Mouse (Mus musculus) forebrain, embryonic 13.5 days (tissue): Measurements from ENCODE around the gene Dxo. TPM values are rescaled to one million over a fixed set of nuclear protein-coding genes. Genes with fewer than 3 reads are reported as not detected.

Source experiments
- ATAC-seq: fragments of 200-750 bp; cut with Nextera tagmentation; 2 replicates; pipeline ENCODE4 v1.8.0; 2017
- H3K27ac ChIP-seq: fragments of 300-500 bp; sonication (generic); 2 replicates; pipeline ENCODE4 v1.5.1; 2015; ENCODE audit warnings: inconsistent platforms, mild to moderate bottlenecking, moderate library complexity
- H3K27me3 ChIP-seq: fragments of 300-500 bp; sonication (generic); 2 replicates; pipeline ENCODE4 v1.6.1; 2015; ENCODE audit warnings: mild to moderate bottlenecking, inconsistent platforms
- H3K36me3 ChIP-seq: fragments of 300-500 bp; sonication (generic); 2 replicates; pipeline ENCODE4 v1.6.1; 2015; ENCODE audit warnings: mild to moderate bottlenecking, inconsistent platforms; ENCODE audit not compliant: poor library complexity, severe bottlenecking
- H3K4me1 ChIP-seq: fragments of 300-500 bp; sonication (generic); 2 replicates; pipeline ENCODE4 v1.6.1; 2015; ENCODE audit warnings: inconsistent platforms
- H3K4me2 ChIP-seq: fragments of 300-500 bp; sonication (generic); 2 replicates; pipeline ENCODE4 v1.6.1; 2015; ENCODE audit warnings: inconsistent platforms, mild to moderate bottlenecking, moderate library complexity
- H3K4me3 ChIP-seq: fragments of 300-500 bp; sonication (generic); 2 replicates; pipeline ENCODE4 v1.5.1; 2015; ENCODE audit warnings: mild to moderate bottlenecking, inconsistent platforms
- H3K9ac ChIP-seq: fragments of 300-500 bp; sonication (generic); 2 replicates; pipeline ENCODE4 v1.6.1; 2015; ENCODE audit warnings: mild to moderate bottlenecking, inconsistent platforms
- H3K9me3 ChIP-seq: fragments of 300-500 bp; sonication (generic); replicated peaks from 2 replicates; pipeline ENCODE4 v1.6.1; 2016; ENCODE audit warnings: inconsistent platforms
- WGBS: fragments of 180-500 bp; shearing (Covaris S2); methylation state at CpG from one replicate; pipeline ENCODE4 v1.1.7; 2015; 5-methylcytosine and 5-hydroxymethylcytosine counted together
- polyA plus RNA-seq: library from polyadenylated mRNA; unstranded; fragments of >200 nt; fragmentation: Nextera tagmentation; extraction: Ambion mirVana; gene quantifications from 2 replicates; pipeline ENCODE4 v1.2.1, GENCODE M21; 2015

The Dxo gene
- polyA plus RNA-seq, 1 experiment from 2014 or later: 68.6 TPM

- 0 out of 2 replicates have a peak overlapping the region, but pooled peaks have one; percentile 7 for H3K4me3 ChIP-seq
- WGBS: 89% methylated on average over 7 of the region's 7 CpGs
- H3K9ac ChIP-seq: 0 out of 2 replicates have a peak overlapping the region, but pooled peaks have one; percentile 21
- ATAC-seq: no peak
- no peaks in the 10 kb centered on the region for H3K9me3 ChIP-seq
- peak overlapping the region; percentile 22; the same call in 1 of the 2 replicates for H3K4me2 ChIP-seq
- H3K27ac ChIP-seq: no peak overlapping the region
- H3K4me1 ChIP-seq: peaks cover 28% of the 10 kb centered on the region
- peaks cover 62% of the 10 kb centered on the region for H3K36me3 ChIP-seq
- H3K27me3 ChIP-seq: no peaks in the 10 kb centered on the region
These were observed 2.0 kb downstream of the Dxo start for GRCm38 (mm10) chr17:34838785-34839184.

- Histone ChIP-seq H3K9me3 (no peaks in the 10 kb centered on the region), H3K4me3 (no peak overlapping the region), H3K36me3 (peaks cover 74% of the 10 kb centered on the region), H3K4me2 (no peak overlapping the region), H3K4me1 (peaks cover 22% of the 10 kb centered on the region), H3K27me3 (no peaks in the 10 kb centered on the region), H3K27ac (no peak overlapping the region), H3K9ac (no peak overlapping the region)
- WGBS: 86% methylated on average over 6 of the region's 6 CpGs
- ATAC-seq: no peak
These were observed 4.0 kb downstream of the Dxo start for GRCm38 (mm10) chr17:34840736-34841307.

- Histone ChIP-seq H3K9ac (no peak overlapping the region), H3K27me3 (no peaks in the 10 kb centered on the region), H3K4me1 (peaks cover 9% of the 10 kb centered on the region), H3K9me3 (no peaks in the 10 kb centered on the region), H3K4me2 (no peak overlapping the region), H3K27ac (no peak overlapping the region), H3K4me3 (no peak overlapping the region), H3K36me3 (peaks cover 84% of the 10 kb centered on the region)
- 98% methylated on average over 12 of the region's 13 CpGs for WGBS
- no peak for ATAC-seq
These were observed 8.1 kb downstream of the Dxo start for GRCm38 (mm10) chr17:34844884-34845283.

GRCm38 (mm10) chr17:34847192-34847591, 10.4 kb downstream of the Dxo start:
- Histone ChIP-seq H3K4me3 (no peak overlapping the region), H3K27me3 (no peaks in the 10 kb centered on the region), H3K4me2 (no peak overlapping the region), H3K9ac (no peak overlapping the region), H3K27ac (no peak overlapping the region), H3K9me3 (no peaks in the 10 kb centered on the region), H3K36me3 (peaks cover 61% of the 10 kb centered on the region), H3K4me1 (peaks cover 23% of the 10 kb centered on the region)
- ATAC-seq: no peak
- WGBS: 92% methylated on average over 6 of the region's 6 CpGs

GRCm38 (mm10) chr17:34847615-34848014, 10.8 kb downstream of the Dxo start:
- H3K4me1 ChIP-seq: peaks cover 23% of the 10 kb centered on the region
- no peak overlapping the region for H3K4me3 ChIP-seq
- H3K4me2 ChIP-seq: no peak overlapping the region
- peaks cover 61% of the 10 kb centered on the region for H3K36me3 ChIP-seq
- H3K27me3 ChIP-seq: no peaks in the 10 kb centered on the region
- WGBS: 91% methylated on average over 7 of the region's 7 CpGs
- no peak for ATAC-seq
- H3K9ac ChIP-seq: no peak overlapping the region; the same call in 1 of the 2 replicates
- no peaks in the 10 kb centered on the region for H3K9me3 ChIP-seq
- H3K27ac ChIP-seq: no peak overlapping the region

GRCm38 (mm10) chr17:34849722-34850516, 13.1 kb downstream of the Dxo start, which contains the start of the genes Skiv2l and Nelfe:
Gene Skiv2l, minus strand, starts transcription at chr17:34850210.
Gene Nelfe, plus strand, starts transcription at chr17:34850391.
- Histone ChIP-seq H3K9me3 (no peaks in the 10 kb centered on the region), H3K4me3 (peak within 1 kb of the TSS; percentile 81), H3K36me3 (peaks cover 61% of the 10 kb centered on the region), H3K4me2 (peak within 1 kb of the TSS; percentile 96), H3K27ac (peak within 1 kb of the TSS; percentile 6; the same call in 1 of the 2 replicates), H3K9ac (peak within 1 kb of the TSS; percentile 85), H3K27me3 (no peaks in the 10 kb centered on the region), H3K4me1 (peaks cover 23% of the 10 kb centered on the region)
- ATAC-seq: peak; percentile 98
- under 1% methylated on average over 54 of the region's 65 CpGs for WGBS

- no peak; the same call in 1 of the 2 replicates for ATAC-seq
- Histone ChIP-seq H3K27me3 (no peaks in the 10 kb centered on the region), H3K4me1 (peaks cover 23% of the 10 kb centered on the region), H3K27ac (peak overlapping the region; percentile 6; the same call in 1 of the 2 replicates), H3K9ac (peak overlapping the region; percentile 85), H3K9me3 (no peaks in the 10 kb centered on the region), H3K36me3 (peaks cover 61% of the 10 kb centered on the region), H3K4me2 (peak overlapping the region; percentile 96), H3K4me3 (peak overlapping the region; percentile 81)
- WGBS: 1% methylated on average over 25 of the region's 25 CpGs
These were observed 13.8 kb downstream of the Dxo start for GRCm38 (mm10) chr17:34850517-34851125.

- Histone ChIP-seq H3K4me1 (peaks cover 23% of the 10 kb centered on the region), H3K27ac (no peak overlapping the region), H3K4me2 (no peak overlapping the region), H3K36me3 (peaks cover 59% of the 10 kb centered on the region), H3K4me3 (no peak overlapping the region), H3K27me3 (no peaks in the 10 kb centered on the region), H3K9me3 (no peaks in the 10 kb centered on the region), H3K9ac (no peak overlapping the region)
- WGBS: 84% methylated on average over 8 of the region's 8 CpGs
- no peak for ATAC-seq
These were observed 16.7 kb downstream of the Dxo start for GRCm38 (mm10) chr17:34853511-34853910.

- Histone ChIP-seq H3K4me2 (no peak overlapping the region), H3K9ac (no peak overlapping the region), H3K4me3 (no peak overlapping the region), H3K4me1 (peaks cover 15% of the 10 kb centered on the region), H3K36me3 (peaks cover 59% of the 10 kb centered on the region), H3K27me3 (no peaks in the 10 kb centered on the region), H3K27ac (no peak overlapping the region), H3K9me3 (no peaks in the 10 kb centered on the region)
- WGBS: 77% methylated on average over 3 of the region's 3 CpGs
- no peak for ATAC-seq
These were observed 17.9 kb downstream of the Dxo start for GRCm38 (mm10) chr17:34854761-34855160.

GRCm38 (mm10) chr17:34855825-34856224, 19.0 kb downstream of the Dxo start:
- Histone ChIP-seq H3K9me3 (no peaks in the 10 kb centered on the region), H3K4me2 (no peak overlapping the region), H3K27me3 (no peaks in the 10 kb centered on the region), H3K36me3 (peaks cover 59% of the 10 kb centered on the region), H3K27ac (no peak overlapping the region), H3K4me1 (peaks cover 11% of the 10 kb centered on the region), H3K4me3 (no peak overlapping the region), H3K9ac (no peak overlapping the region)
- 39% methylated on average over 3 of the region's 3 CpGs for WGBS
- ATAC-seq: no peak

- Histone ChIP-seq H3K36me3 (peaks cover 44% of the 10 kb centered on the region), H3K27ac (no peak overlapping the region), H3K9ac (no peak overlapping the region), H3K4me1 (no peaks in the 10 kb centered on the region), H3K9me3 (no peaks in the 10 kb centered on the region), H3K4me3 (no peak overlapping the region), H3K4me2 (no peak overlapping the region), H3K27me3 (0 out of 2 replicates have a peak, but pooled peaks cover 11% of the 10 kb centered on the region)
- no peak for ATAC-seq
- 83% methylated on average over 4 of the region's 4 CpGs for WGBS
These were observed 21.9 kb downstream of the Dxo start for GRCm38 (mm10) chr17:34858670-34859069.

GRCm38 (mm10) chr17:34860514-34860913, 23.7 kb downstream of the Dxo start:
- Histone ChIP-seq H3K27ac (no peak overlapping the region), H3K27me3 (0 out of 2 replicates have a peak, but pooled peaks cover 11% of the 10 kb centered on the region), H3K9ac (no peak overlapping the region), H3K4me2 (no peak overlapping the region), H3K4me1 (no peaks in the 10 kb centered on the region), H3K4me3 (no peak overlapping the region), H3K36me3 (peaks cover 26% of the 10 kb centered on the region), H3K9me3 (no peaks in the 10 kb centered on the region)
- WGBS: 91% methylated on average over 9 of the region's 9 CpGs
- no peak for ATAC-seq
